Mouse (Mus musculus) CH12.LX (cell line): ENCODE data around the gene Atg10. TPM values are rescaled to one million over a fixed set of nuclear protein-coding genes. Genes with fewer than 3 reads are reported as not detected.

Experiments
- DNase-seq: peaks from one replicate; pipeline ENCODE4 v3.0.0-alpha.2; 2013; ENCODE audit errors: extremely low read depth
- H3K27ac ChIP-seq: 2 replicates; pipeline ENCODE4 v1.5.1; 2012; ENCODE audit warnings: low read depth, mild to moderate bottlenecking, control low read depth, moderate library complexity; ENCODE audit not compliant: insufficient read depth
- H3K27me3 ChIP-seq: replicated peaks from 2 replicates; pipeline ENCODE3; 2012; ENCODE audit warnings: inconsistent platforms
- H3K36me3 ChIP-seq, 2 experiments: replicated peaks in 1 of 2; 2 replicates each; pipeline versions ENCODE3 to v1.6.1; 2012; ENCODE audit warnings: inconsistent platforms in 1 of 2, low read length in 1 of 2, mild to moderate bottlenecking in 1 of 2, mixed read lengths in 1 of 2, moderate library complexity in 1 of 2; ENCODE audit not compliant: control insufficient read depth in 1 of 2, insufficient read depth in 1 of 2
- H3K4me1 ChIP-seq, 2 experiments: 2 replicates each; pipeline ENCODE4 v1.6.1; 2012; ENCODE audit warnings: inconsistent platforms in 1 of 2, moderate library complexity in 1 of 2; ENCODE audit not compliant: insufficient read depth in 2 of 2, control insufficient read depth in 1 of 2
- H3K4me2 ChIP-seq: 2 replicates; pipeline ENCODE4 v1.6.1; 2012; ENCODE audit warnings: low read depth, mild to moderate bottlenecking, control low read depth; ENCODE audit not compliant: poor library complexity, insufficient read depth, severe bottlenecking
- H3K4me3 ChIP-seq, 3 experiments: fragments of 150-350 bp in 1 of 3; sonication (generic) in 1 of 3; replicated peaks in 1 of 3; 2 replicates each; pipeline versions ENCODE3 to v1.5.1; 2011 to 2012; ENCODE audit warnings: low read depth in 2 of 3, low read length in 2 of 3, mild to moderate bottlenecking in 2 of 3, moderate library complexity in 2 of 3, control low read depth in 1 of 3, improper control_type of control experiment in 1 of 3, inconsistent platforms in 1 of 3, mixed read lengths in 1 of 3; ENCODE audit not compliant: poor library complexity in 1 of 3
- H3K79me2 ChIP-seq: replicated peaks from 2 replicates; pipeline ENCODE4 v1.6.1; 2012; ENCODE audit warnings: mild to moderate bottlenecking, moderate library complexity; ENCODE audit not compliant: control insufficient read depth, poor library complexity, insufficient read depth, severe bottlenecking; ENCODE audit errors: extremely low read depth
- H3K9ac ChIP-seq: 2 replicates; pipeline ENCODE4 v1.6.1; 2012; ENCODE audit warnings: low read depth, mild to moderate bottlenecking, control low read depth, moderate library complexity; ENCODE audit not compliant: insufficient read depth
- H3K9me3 ChIP-seq: replicated peaks from 2 replicates; pipeline ENCODE3; 2012; ENCODE audit warnings: low read length, inconsistent platforms, mixed read lengths
- BHLHE40 ChIP-seq: IDR thresholded peaks from 2 replicates; pipeline ENCODE4 v1.6.1; 2011; ENCODE audit warnings: mild to moderate bottlenecking, low read depth, low read length, improper control_type of control experiment
- CHD1 ChIP-seq: IDR thresholded peaks from 2 replicates; pipeline ENCODE4 v1.6.1; 2012; ENCODE audit warnings: low read depth, low read length, improper control_type of control experiment, inconsistent platforms
- CHD2 ChIP-seq: IDR thresholded peaks from 2 replicates; pipeline ENCODE4 v1.6.1; 2011; ENCODE audit warnings: low read length, improper control_type of control experiment
- CTCF ChIP-seq, 2 experiments: IDR thresholded peaks in 1 of 2; conservative IDR thresholded peaks in 1 of 2; 2 replicates each; pipeline ENCODE4 v1.5.1; 2011 to 2012; ENCODE audit warnings: low read depth in 2 of 2, low read length in 2 of 2, improper control_type of control experiment in 1 of 2, inconsistent platforms in 1 of 2, mild to moderate bottlenecking in 1 of 2, moderate library complexity in 1 of 2
- E2F4 ChIP-seq: IDR thresholded peaks from 2 replicates; pipeline ENCODE4 v1.6.1; 2011; ENCODE audit warnings: low read depth, low read length, improper control_type of control experiment; ENCODE audit not compliant: insufficient replicate concordance
- ELF1 ChIP-seq: IDR thresholded peaks from 2 replicates; pipeline ENCODE4 v1.6.1; 2014; ENCODE audit warnings: low read depth, mild to moderate bottlenecking, inconsistent platforms, low read length, improper control_type of control experiment
- EP300 ChIP-seq: IDR thresholded peaks from 2 replicates; pipeline ENCODE4 v1.6.1; 2011; ENCODE audit warnings: low read length, improper control_type of control experiment
- ETS1 ChIP-seq: conservative IDR thresholded peaks from 2 replicates; pipeline ENCODE4 v1.6.1; 2012; ENCODE audit warnings: low read depth, mild to moderate bottlenecking, inconsistent platforms, low read length, improper control_type of control experiment, moderate library complexity
- GABPA ChIP-seq: IDR thresholded peaks from 2 replicates; pipeline ENCODE4 v1.6.1; 2012; ENCODE audit warnings: low read depth, low read length, improper control_type of control experiment, inconsistent platforms; ENCODE audit not compliant: insufficient replicate concordance
- JUND ChIP-seq: conservative IDR thresholded peaks from 2 replicates; pipeline ENCODE4 v1.6.1; 2011; ENCODE audit warnings: low read depth, low read length, improper control_type of control experiment
- NELFE ChIP-seq: IDR thresholded peaks from 2 replicates; pipeline ENCODE4 v1.6.1; 2011; ENCODE audit warnings: low read depth, low read length, improper control_type of control experiment
- NRF1 ChIP-seq: IDR thresholded peaks from 2 replicates; pipeline ENCODE4 v1.6.1; 2014; ENCODE audit warnings: low read depth, mild to moderate bottlenecking, inconsistent platforms, low read length, improper control_type of control experiment, moderate library complexity
- PAX5 ChIP-seq: IDR thresholded peaks from 2 replicates; pipeline ENCODE4 v1.6.1; 2012; ENCODE audit warnings: low read length, inconsistent platforms, mixed read lengths
- POLR2A ChIP-seq: IDR thresholded peaks from 2 replicates; pipeline ENCODE4 v1.6.1; 2011; ENCODE audit warnings: low read depth, mild to moderate bottlenecking, improper control_type of control experiment, low read length
- POLR2AphosphoS2 ChIP-seq: IDR thresholded peaks from 2 replicates; pipeline ENCODE4 v1.6.1; 2011; ENCODE audit warnings: low read depth, low read length, improper control_type of control experiment
- RCOR1 ChIP-seq: conservative IDR thresholded peaks from 2 replicates; pipeline ENCODE4 v1.6.1; 2012; ENCODE audit warnings: low read depth, mild to moderate bottlenecking, inconsistent platforms, low read length, improper control_type of control experiment
- TBP ChIP-seq: conservative IDR thresholded peaks from 2 replicates; pipeline ENCODE4 v1.6.1; 2011; ENCODE audit warnings: low read depth, low read length, improper control_type of control experiment
- UBTF ChIP-seq: IDR thresholded peaks from 2 replicates; pipeline ENCODE4 v1.6.1; 2012; ENCODE audit warnings: low read depth, mild to moderate bottlenecking, inconsistent platforms, low read length, improper control_type of control experiment, moderate library complexity
- USF1 ChIP-seq: IDR thresholded peaks from 2 replicates; pipeline ENCODE4 v1.6.1; 2014; ENCODE audit warnings: low read depth, mild to moderate bottlenecking, inconsistent platforms, low read length, improper control_type of control experiment
- USF2 ChIP-seq: conservative IDR thresholded peaks from 2 replicates; pipeline ENCODE4 v1.6.1; 2011; ENCODE audit warnings: low read depth, low read length, improper control_type of control experiment
- ZMIZ1 ChIP-seq: IDR thresholded peaks from 2 replicates; pipeline ENCODE4 v1.6.1; 2012; ENCODE audit warnings: low read depth, mild to moderate bottlenecking, inconsistent platforms, low read length, improper control_type of control experiment
- ZNF384 ChIP-seq: IDR thresholded peaks from 2 replicates; pipeline ENCODE4 v1.6.1; 2012; ENCODE audit warnings: low read depth, low read length, improper control_type of control experiment, inconsistent platforms
- dilution Hi-C: fragments of 300-500 bp; cut with MboI; formaldehyde crosslinking; loops from 2 replicates; pipeline ENCODE4 v1.14.3; 2020; ENCODE audit warnings: low sequenced_read_pairs; ENCODE audit not compliant: extremely low pct_unique_long_range_greater_than_20kb, extremely low pct_ligation_motif_present
- in situ Hi-C: fragments of 300-500 bp; cut with MboI; formaldehyde crosslinking; loops from 3 replicates; pipeline ENCODE4 v1.14.3; 2019; ENCODE audit warnings: low sequenced_read_pairs, low pct_ligation_motif_present, low pct_unique_long_range_greater_than_20kb, mixed read lengths
- polyA plus RNA-seq: library from polyadenylated mRNA; unstranded; fragments of >175 nt; gene quantifications from 2 replicates; pipeline ENCODE4 v1.2.1, GENCODE M21; 2012; ENCODE audit warnings: low read depth; ENCODE audit not compliant: insufficient read length
- total RNA-seq, 2 experiments: library from RNA; depleted of rRNA; stranded (reverse); fragments of 300-350 nt in 1 of 2; fragments of >200 nt in 1 of 2; gene quantifications; 2 replicates each; pipeline ENCODE4 v1.2.3; 2012 to 2014

Gene Atg10
- total and polyA plus RNA-seq, 3 experiments, result 3.4 to 7.2 (median 4.2) TPM

- no peak overlapping the region for H3K4me3 ChIP-seq
- DNase-seq, result no peak
- no peaks in the 10 kb centered on the region for H3K79me2 ChIP-seq
- no peak overlapping the region for H3K9ac ChIP-seq
- TF ChIP-seq BHLHE40, result no peak
- no peak for TF ChIP-seq CHD1
- no peak for TF ChIP-seq POLR2AphosphoS2
- no peak for TF ChIP-seq NRF1
- no peak for TF ChIP-seq CHD2
- no peak for TF ChIP-seq USF2
- no peak for TF ChIP-seq EP300
- TF ChIP-seq ZNF384, result no peak
- no peak for TF ChIP-seq NELFE
- TF ChIP-seq JUND, result no peak
- TF ChIP-seq CTCF (conservative IDR thresholded peaks at IDR 0.05 in 1 of 2, IDR thresholded peaks at IDR 0.05 in 1 of 2; ENCODE audit: low read depth in 2 of 2, low read length in 2 of 2), result no peak
- TF ChIP-seq, all 38 proteins: peak for 0
- dilution Hi-C loops (no loop called here), in situ Hi-C loops (loop anchor here (10.0 kb wide), 1 partner anchor 153 kb away; no protein-coding TSS in a partner anchor)
- Histone ChIP-seq H3K4me2 (no peak overlapping the region), H3K27me3 (no peaks in the 10 kb centered on the region), H3K27ac (no peak overlapping the region), H3K36me3 (no peaks in the 10 kb centered on the region), H3K4me1 (peaks cover 10 to 20% of the 10 kb centered on the region in 2 experiments), H3K9me3 (no peaks in the 10 kb centered on the region)
Measured at GRCm38 (mm10) chr13:91221696-91222095, 2.1 kb downstream of the Atg10 start.

DNA sequence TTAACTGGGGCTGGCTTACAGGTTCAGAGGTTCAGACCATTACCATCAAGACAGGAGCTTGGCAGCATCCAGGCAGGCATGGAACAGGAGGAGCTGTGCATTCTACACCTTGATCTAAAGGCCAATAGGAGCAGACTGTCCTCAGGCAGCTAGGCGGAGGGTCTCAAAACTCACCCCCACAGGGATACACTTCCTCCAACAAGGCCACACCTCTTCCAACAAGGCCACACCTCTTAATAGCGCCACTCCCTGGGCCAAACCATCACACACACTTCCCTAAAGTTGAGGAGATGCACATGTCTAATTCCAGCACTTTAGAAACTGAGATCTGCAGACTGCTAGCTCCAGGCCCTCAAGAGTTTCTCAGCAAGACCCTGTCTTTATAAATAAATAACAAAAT lies 6.1 kb downstream of the Atg10 start:
- no peak overlapping the region for H3K4me3 ChIP-seq
- H3K79me2 ChIP-seq, result no peaks in the 10 kb centered on the region
- in situ Hi-C loops (no loop called here), dilution Hi-C loops (no loop called here)
- TF ChIP-seq E2F4, result no peak
- no peak for TF ChIP-seq POLR2A
- TF ChIP-seq NELFE, result no peak
- no peak for TF ChIP-seq USF1
- no peak for TF ChIP-seq POLR2AphosphoS2
- no peak for TF ChIP-seq GABPA
- no peak for TF ChIP-seq CTCF (conservative IDR thresholded peaks at IDR 0.05 in 1 of 2, IDR thresholded peaks at IDR 0.05 in 1 of 2; ENCODE audit: low read depth in 2 of 2, low read length in 2 of 2)
- no peak for TF ChIP-seq UBTF
- TF ChIP-seq PAX5, result no peak
- TF ChIP-seq ETS1, result no peak
- TF ChIP-seq ELF1, result no peak
- no peak for TF ChIP-seq USF2
- TF ChIP-seq ZMIZ1, result no peak
- TF ChIP-seq ZNF384, result no peak
- no peak for TF ChIP-seq CHD2
- TF ChIP-seq RCOR1, result no peak
- TF ChIP-seq TBP, result no peak
- H3K27me3 ChIP-seq, result no peaks in the 10 kb centered on the region
- H3K9me3 ChIP-seq, result no peaks in the 10 kb centered on the region
- H3K36me3 ChIP-seq, result peaks cover 0 to 5% of the 10 kb centered on the region in 2 experiments
- H3K4me2 ChIP-seq, result no peak overlapping the region
- H3K4me1 ChIP-seq, result peaks cover 7 to 21% of the 10 kb centered on the region in 2 experiments
- no peak overlapping the region for H3K9ac ChIP-seq
- H3K27ac ChIP-seq, result no peak overlapping the region
- no peak for DNase-seq
